Mouse (Mus musculus) liver, embryonic 14.5 days (tissue): ENCODE results near the gene Map3k15. TPM values are rescaled to one million over a fixed set of nuclear protein-coding genes. Genes with fewer than 3 reads are reported as not detected.

Source experiments
- ATAC-seq: fragments of 200-750 bp; cut with Nextera tagmentation; 2 replicates; pipeline ENCODE4 v1.8.0; 2017; ENCODE audit warnings: moderate number of reproducible peaks, mild to moderate bottlenecking, moderate library complexity; ENCODE audit not compliant: insufficient read depth
- DNase-seq, 3 experiments: peaks; one replicate each; pipeline ENCODE4 v3.0.0-alpha.2; 2012 to 2013; ENCODE audit warnings: low read depth in 3 of 3, low spot score in 3 of 3
- H3K27ac ChIP-seq: fragments of 300-500 bp; sonication (generic); 2 replicates; pipeline ENCODE4 v1.5.1; 2014; ENCODE audit warnings: moderate library complexity, mild to moderate bottlenecking, control low read depth, inconsistent platforms
- H3K27me3 ChIP-seq: fragments of 300-500 bp; sonication (generic); 2 replicates; pipeline ENCODE4 v1.6.1; 2014; ENCODE audit warnings: mild to moderate bottlenecking, low read length, moderate library complexity; ENCODE audit not compliant: control insufficient read depth, insufficient read depth
- H3K36me3 ChIP-seq: fragments of 300-500 bp; sonication (generic); replicated peaks from 2 replicates; pipeline ENCODE4 v1.6.1; 2014; ENCODE audit warnings: low read depth; ENCODE audit not compliant: control insufficient read depth, insufficient read depth
- H3K4me1 ChIP-seq, 2 experiments: fragments of 200-500 bp in 1 of 2; fragments of 300-500 bp in 1 of 2; sonication (generic) in 1 of 2; replicated peaks; 2 replicates each; pipeline ENCODE4 v1.6.1; 2012 to 2014; ENCODE audit warnings: antibody characterized with exemption in 1 of 2, inconsistent platforms in 1 of 2, low read length in 1 of 2; ENCODE audit not compliant: control insufficient read depth in 2 of 2, insufficient read depth in 2 of 2
- H3K4me2 ChIP-seq: fragments of 300-500 bp; sonication (generic); 2 replicates; pipeline ENCODE4 v1.6.1; 2014; ENCODE audit warnings: low read depth, mild to moderate bottlenecking, control low read depth, moderate library complexity
- H3K4me3 ChIP-seq, 2 experiments: fragments of 200-500 bp in 1 of 2; fragments of 300-500 bp in 1 of 2; sonication (generic) in 1 of 2; 2 replicates each; pipeline ENCODE4 v1.5.1; 2012 to 2014; ENCODE audit warnings: low read depth in 2 of 2, low read length in 2 of 2, mild to moderate bottlenecking in 2 of 2, control low read depth in 1 of 2, inconsistent platforms in 1 of 2, moderate library complexity in 1 of 2; ENCODE audit not compliant: insufficient read depth in 1 of 2
- H3K9ac ChIP-seq: fragments of 300-500 bp; sonication (generic); replicated peaks from 2 replicates; pipeline ENCODE4 v1.6.1; 2014; ENCODE audit warnings: mild to moderate bottlenecking, control low read depth, moderate library complexity
- H3K9me3 ChIP-seq: fragments of 300-500 bp; sonication (generic); 2 replicates; pipeline ENCODE4 v1.6.1; 2016; ENCODE audit warnings: low read length, mixed read lengths; ENCODE audit not compliant: control insufficient read depth
- CTCF ChIP-seq: IDR thresholded peaks from 2 replicates; pipeline ENCODE4 v1.5.1; 2016; ENCODE audit warnings: antibody characterized with exemption, low read depth, control low read depth
- EP300 ChIP-seq: IDR thresholded peaks from 2 replicates; pipeline ENCODE4 v1.6.1; 2016; ENCODE audit warnings: antibody characterized with exemption, low read depth
- WGBS: fragments of 180-500 bp; shearing (Covaris S2); extraction: QIAGEN DNeasy Blood & Tissue Kit; methylation state at CpG from one replicate; pipeline ENCODE4 v1.1.7; 2014; ENCODE audit not compliant: insufficient replicate concordance; 5-methylcytosine and 5-hydroxymethylcytosine counted together
- polyA plus RNA-seq, 2 experiments: library from polyadenylated mRNA; depleted of rRNA in 1 of 2; stranded (reverse) in 1 of 2; unstranded in 1 of 2; fragments of >200 nt; fragmentation: Nextera tagmentation in 1 of 2; extraction: Ambion mirVana in 1 of 2; gene quantifications; 2 replicates each; pipeline versions ENCODE4 v1.2.1 to v1.2.3; 2012 to 2014

Gene Map3k15
- polyA plus RNA-seq (2012; rRNA removed) (0.30 and 0.45 TPM in 2 replicates), polyA plus RNA-seq (2014; fragmentation: Nextera tagmentation; extraction: Ambion mirVana) (0.13 TPM in 2 replicates)

DNA sequence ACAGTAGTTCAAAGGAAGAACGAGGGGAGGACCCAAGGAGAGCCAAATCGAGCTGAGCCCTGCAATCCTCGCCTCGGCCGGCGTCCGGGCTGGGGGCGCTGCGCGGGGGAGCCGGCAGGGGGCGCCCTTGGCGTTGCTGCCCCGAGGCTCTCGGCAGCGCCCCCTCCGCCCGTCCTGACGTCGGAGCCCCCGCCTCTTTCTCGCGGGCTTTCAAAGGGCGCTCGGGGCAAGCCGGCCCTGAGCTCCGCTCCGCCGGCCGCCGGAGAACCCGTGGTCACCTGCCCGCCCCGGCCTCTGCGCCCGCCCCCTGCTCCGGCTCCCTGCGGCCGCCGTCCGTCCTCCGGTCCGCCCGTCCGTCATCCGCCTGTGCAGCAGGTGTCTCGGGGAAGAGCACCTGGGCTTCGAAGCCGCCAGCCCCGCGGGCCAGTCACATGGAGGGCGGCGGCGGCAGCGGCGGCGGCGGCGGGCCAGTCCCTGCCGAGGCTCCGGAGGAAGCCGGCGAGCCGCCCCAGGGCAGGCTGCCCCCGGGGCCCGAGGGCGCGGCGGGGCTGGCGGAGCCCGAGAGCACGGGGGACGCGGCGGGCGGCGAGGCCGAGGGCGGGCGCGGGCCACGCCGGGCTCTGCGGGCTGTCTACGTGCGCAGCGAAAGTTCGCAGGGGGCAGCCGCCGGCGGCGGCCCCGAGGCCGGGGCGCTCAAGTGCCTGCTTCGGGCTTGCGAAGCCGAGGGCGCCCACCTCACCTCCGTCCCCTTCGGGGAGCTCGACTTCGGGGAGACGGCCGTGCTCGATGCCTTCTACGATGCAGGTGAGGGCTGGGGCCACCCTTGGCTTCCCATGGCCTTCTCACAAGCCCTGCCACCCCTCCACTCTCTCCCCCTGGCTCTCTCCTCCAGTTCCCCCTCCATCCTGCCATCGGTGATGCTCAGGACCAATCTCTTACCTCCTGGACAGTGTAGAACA, at the start of gene Map3k15:
Map3k15 (plus strand) TSS at position 432 of the 959 bp plus-strand sequence.
- Histone ChIP-seq H3K4me1 (no peaks in the 10 kb centered on the region), H3K4me2 (peak within 1 kb of the TSS; percentile 61), H3K36me3 (no peaks in the 10 kb centered on the region), H3K9ac (no peak within 1 kb of the TSS), H3K9me3 (no peaks in the 10 kb centered on the region; the same call in 1 of the 2 replicates), H3K27me3 (peaks cover 4% of the 10 kb centered on the region), H3K4me3 (peak within 1 kb of the TSS in 1 of 2 experiments; percentile 37; a peak in 2 of 4 replicates), H3K27ac (no peak within 1 kb of the TSS)
- TF ChIP-seq EP300 (no peak), CTCF (peak; percentile 60)
- ATAC-seq (peak; percentile 69), DNase-seq (peak; percentile 22 to 32 (median 23))
- WGBS = 21% methylated on average over 45 of the region's 108 CpGs

DNA sequence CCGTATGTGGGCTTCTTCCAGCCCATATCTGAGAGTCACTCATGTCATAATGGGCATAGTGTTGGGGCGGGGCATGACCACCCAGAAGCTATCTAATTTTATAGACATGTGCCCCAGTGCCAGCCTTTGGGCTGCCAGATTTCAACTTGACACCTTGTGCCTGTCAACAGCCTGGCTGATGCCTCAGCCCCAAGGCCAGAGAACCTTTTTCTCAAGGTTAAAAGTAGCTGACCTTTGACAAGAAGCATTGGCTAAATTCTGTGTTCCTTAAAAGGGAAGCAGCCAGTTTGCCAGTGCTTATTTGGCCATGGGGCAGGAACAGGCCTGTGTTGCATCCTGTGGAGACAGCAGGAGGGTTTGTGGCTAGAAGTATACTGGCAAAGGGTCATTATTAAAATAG, 45.7 kb upstream of the Map3k15 start:
- ATAC-seq (no peak), DNase-seq (no peak)
- Histone ChIP-seq H3K4me3 (no peak overlapping the region), H3K27ac (no peak overlapping the region), H3K9ac (no peak overlapping the region), H3K4me1 (no peaks in the 10 kb centered on the region), H3K27me3 (no peaks in the 10 kb centered on the region), H3K36me3 (no peaks in the 10 kb centered on the region), H3K9me3 (no peaks in the 10 kb centered on the region), H3K4me2 (no peak overlapping the region)
- WGBS = 61% methylated on average over 2 of the region's 2 CpGs
- TF ChIP-seq EP300 = no peak
- no peak for TF ChIP-seq CTCF

DNA sequence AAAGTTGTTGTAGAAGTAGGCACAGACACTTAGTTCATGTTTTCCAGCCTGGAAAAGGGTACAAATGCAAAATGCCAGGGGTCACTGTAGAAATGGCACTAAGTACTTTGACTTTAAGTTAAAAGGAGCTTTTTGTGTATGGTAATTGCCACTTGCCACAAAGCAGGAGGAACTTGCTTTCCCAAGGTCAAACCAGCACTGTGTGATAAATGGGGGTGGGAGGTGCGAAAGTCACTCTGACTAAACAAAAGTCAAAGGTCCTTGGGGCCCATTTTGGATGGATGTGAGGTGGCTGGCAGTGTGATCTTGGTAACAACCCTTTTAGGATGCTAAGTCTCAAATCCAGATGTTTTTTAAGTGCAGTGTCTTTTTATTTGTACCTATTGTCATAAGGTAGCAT, 44.6 kb upstream of the Map3k15 start:
- Histone ChIP-seq H3K4me3 (no peak overlapping the region), H3K9ac (no peak overlapping the region), H3K27ac (no peak overlapping the region), H3K9me3 (no peaks in the 10 kb centered on the region), H3K4me2 (no peak overlapping the region), H3K4me1 (no peaks in the 10 kb centered on the region), H3K36me3 (no peaks in the 10 kb centered on the region), H3K27me3 (no peaks in the 10 kb centered on the region)
- WGBS = 62% methylated on average over 1 of the region's 1 CpGs
- no peak for ATAC-seq
- no peak for TF ChIP-seq EP300
- TF ChIP-seq CTCF = no peak
- no peak for DNase-seq

DNA sequence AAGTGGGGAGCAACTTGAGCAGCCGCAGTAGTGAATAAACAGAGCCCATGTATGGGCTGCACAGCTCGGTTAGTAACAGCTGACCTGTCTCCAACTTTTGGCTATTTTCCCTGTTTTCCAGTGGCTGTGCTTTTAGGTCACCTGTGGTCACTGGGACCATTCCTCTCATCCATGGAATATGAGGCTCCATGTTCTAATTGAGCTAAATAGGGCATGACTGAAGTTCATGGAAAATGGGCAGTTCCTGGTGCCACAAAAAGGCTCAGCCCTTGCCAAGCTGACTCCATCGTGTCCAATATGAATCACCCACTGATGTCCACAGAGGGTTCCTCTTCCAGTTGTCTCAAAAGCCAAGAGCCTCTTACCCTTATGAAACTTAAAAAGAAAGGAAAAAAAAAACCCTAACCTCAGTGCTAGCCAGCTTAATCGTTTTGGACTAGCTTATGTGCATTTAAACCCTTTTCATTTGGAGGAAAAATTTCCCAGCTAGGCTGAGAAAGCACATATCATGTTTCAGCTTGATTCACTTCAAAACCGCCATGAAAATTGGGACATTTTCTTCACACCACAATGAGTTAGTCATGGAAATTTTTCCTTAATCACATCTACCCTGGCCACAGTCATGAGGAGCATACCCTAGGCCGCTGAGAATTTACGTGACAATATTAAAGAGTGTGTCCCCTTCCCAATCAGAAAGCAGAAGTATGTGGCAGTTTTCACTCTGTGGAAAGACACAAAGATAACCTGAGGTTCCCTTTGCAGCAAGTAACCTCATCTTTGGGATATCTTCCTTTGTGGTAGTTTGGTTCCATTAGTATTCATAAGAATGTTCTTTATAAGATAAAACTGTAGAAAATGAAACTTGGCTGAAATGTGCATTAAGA, 34.4 kb upstream of the Map3k15 start:
- TF ChIP-seq EP300 (no peak), CTCF (no peak)
- no peaks in the 10 kb centered on the region for H3K27me3 ChIP-seq
- H3K4me3 ChIP-seq = no peak overlapping the region
- DNase-seq (no peak), ATAC-seq (no peak)
- H3K9me3 ChIP-seq = no peaks in the 10 kb centered on the region
- H3K36me3 ChIP-seq = no peaks in the 10 kb centered on the region
- H3K4me1 ChIP-seq = no peaks in the 10 kb centered on the region
- no peak overlapping the region for H3K4me2 ChIP-seq
- H3K27ac ChIP-seq = no peak overlapping the region
- WGBS = 55% methylated on average over 7 of the region's 7 CpGs
- H3K9ac ChIP-seq = no peak overlapping the region
